Mouse (Mus musculus): ENCODE data around the gene Pdia5.

GRCm38 (mm10) chr16:35515977-35516612 lies 25.4 kb upstream of the Pdia5 start:
- TF ChIP-seq CTCF (IDR thresholded peaks at IDR 0.05; ENCODE audit: low read depth, low read length): no peak
- no peak for TF ChIP-seq POLR2A (IDR thresholded peaks at IDR 0.05; ENCODE audit: insufficient read depth, low read length)
- TF ChIP-seq EP300 (IDR thresholded peaks at IDR 0.05; ENCODE audit: insufficient read depth, low read depth, low read length): no peak
